In genomic region chr11:104272352-104272751, GRCm38 (mm10) we compare ENCODE assay signal across 10 mouse cellular contexts. TPM values are rescaled to one million over a fixed set of nuclear protein-coding genes. Genes with fewer than 3 reads are reported as not detected.
DNase-seq lines count a peak whose midpoint lies in the region; ATAC-seq and TF ChIP-seq lines count a peak whose summit lies in the region.
"Had no signal": no experiment of that assay in that cellular context is flagged by ENCODE, and none has a peak within 500 bp of the region (broad histone marks: within the 10 kb centered on the region; RNA-seq: fewer than 3 reads in every experiment).

No protein-coding gene starts in this region.

- ATAC-seq in heart, embryonic 11.5 days (replicated peaks; ENCODE audit: insufficient number of reproducible peaks, low FRiP score, low TSS enrichment): no peak
- no peak for ATAC-seq in liver, embryonic 11.5 days (replicated peaks; ENCODE audit: low FRiP score)

- intact Hi-C loops in heart, adult 2 months (cut with DNase I): no loop called here

- H3K9me3 ChIP-seq in heart, embryonic 11.5 days (replicated peaks; ENCODE audit: control insufficient read depth, low read length): no peaks in the 10 kb centered on the region
- H3K9me3 ChIP-seq in liver, embryonic 11.5 days (ENCODE audit: control insufficient read depth, low read length): no peaks in the 10 kb centered on the region
- H3K9me3 ChIP-seq: embryonic facial prominence, embryonic 12.5 days; limb, embryonic 12.5 days had no signal

- peak; percentile 76 to 84 for DNase-seq in heart, adult 2 months
- DNase-seq in adrenal gland, postnatal 36 days: peak; percentile 88 to 89
- DNase-seq in frontal cortex, postnatal 14 days (ENCODE audit: low spot score in 2 of 2): peak; percentile 56 to 76
- peak; percentile 87 for DNase-seq in layer of hippocampus, adult 11-12 months (ENCODE audit: low spot score)
- DNase-seq in right cerebral cortex, postnatal 10 days (ENCODE audit: low spot score in 2 of 2): peak; percentile 89 to 90
- DNase-seq in thymus, postnatal 4 days: no peak
- no peak for DNase-seq in liver, embryonic 11.5 days (ENCODE audit: low spot score)

- peak; percentile 68; the same call in 1 of the 2 replicates for TF ChIP-seq EP300 in heart, adult 2 months (IDR thresholded peaks at IDR 0.05; ENCODE audit: insufficient read depth, low read depth, low read length)

- TF ChIP-seq CTCF in heart, adult 2 months (IDR thresholded peaks at IDR 0.05): no peak

- no peak overlapping the region for H3K4me3 ChIP-seq in heart, adult 2 months
- no peak overlapping the region for H3K4me3 ChIP-seq in heart, embryonic 11.5 days (ENCODE audit: low read depth, low read length)
- H3K4me3 ChIP-seq in liver, embryonic 11.5 days (ENCODE audit: low read depth, low read length): no peak overlapping the region
- H3K4me3 ChIP-seq: embryonic facial prominence, embryonic 12.5 days; limb, embryonic 12.5 days had no signal

- no peak for TF ChIP-seq POLR2A in heart, adult 2 months (IDR thresholded peaks at IDR 0.05; ENCODE audit: insufficient read depth, low read depth, low read length)

- H3K79me2 ChIP-seq in heart, adult 2 months (replicated peaks; ENCODE audit: control insufficient read depth, insufficient read depth, low read length): no peaks in the 10 kb centered on the region

- H3K4me2 ChIP-seq in heart, embryonic 11.5 days: no peak overlapping the region
- no peak overlapping the region for H3K4me2 ChIP-seq in liver, embryonic 11.5 days
- H3K4me2 ChIP-seq: embryonic facial prominence, embryonic 12.5 days; limb, embryonic 12.5 days had no signal

- H3K4me1 ChIP-seq in heart, adult 2 months (ENCODE audit: control insufficient read depth, insufficient read depth, low read length): peaks cover 2% of the 10 kb centered on the region; the same call in 1 of the 2 replicates
- H3K4me1 ChIP-seq in heart, embryonic 11.5 days (ENCODE audit: control insufficient read depth, insufficient read depth, low read length): 0 out of 2 replicates have a peak, but pooled peaks cover 2% of the 10 kb centered on the region
- H3K4me1 ChIP-seq in liver, embryonic 11.5 days (replicated peaks; ENCODE audit: control insufficient read depth, insufficient read depth, low read length): no peaks in the 10 kb centered on the region

- no peaks in the 10 kb centered on the region for H3K27me3 ChIP-seq in heart, adult 2 months (ENCODE audit: control insufficient read depth, insufficient read depth, low read length)
- H3K27me3 ChIP-seq in heart, embryonic 11.5 days (ENCODE audit: control insufficient read depth, insufficient read depth, low read length): no peaks in the 10 kb centered on the region
- H3K27me3 ChIP-seq in liver, embryonic 11.5 days (replicated peaks; ENCODE audit: control insufficient read depth, insufficient read depth, low read length): no peaks in the 10 kb centered on the region
- H3K27me3 ChIP-seq: embryonic facial prominence, embryonic 12.5 days; limb, embryonic 12.5 days had no signal

- H3K9ac ChIP-seq in heart, adult 2 months (ENCODE audit: low read depth, low read length): no peak overlapping the region
- no peak overlapping the region for H3K9ac ChIP-seq in heart, embryonic 11.5 days (ENCODE audit: low read depth, low read length)
- H3K9ac ChIP-seq in liver, embryonic 11.5 days (ENCODE audit: low read depth, low read length): no peak overlapping the region
- H3K9ac ChIP-seq: embryonic facial prominence, embryonic 12.5 days; limb, embryonic 12.5 days had no signal

- H3K27ac ChIP-seq in heart, adult 2 months: peak overlapping the region; percentile 84
- no peak overlapping the region for H3K27ac ChIP-seq in heart, embryonic 11.5 days (ENCODE audit: low read depth, low read length)
- H3K27ac ChIP-seq in liver, embryonic 11.5 days (ENCODE audit: low read depth, low read length): no peak overlapping the region
- H3K27ac ChIP-seq: embryonic facial prominence, embryonic 12.5 days; limb, embryonic 12.5 days had no signal

- WGBS in heart, adult 2 months: 63% methylated on average over 8 of the region's 8 CpGs
- WGBS in heart, embryonic 11.5 days (ENCODE audit: insufficient replicate concordance): 75% methylated on average over 8 of the region's 8 CpGs
- 83% methylated on average over 8 of the region's 8 CpGs for WGBS in liver, embryonic 11.5 days

- H3K36me3 ChIP-seq in heart, adult 2 months (ENCODE audit: control insufficient read depth, insufficient read depth, low read length): no peaks in the 10 kb centered on the region
- H3K36me3 ChIP-seq in heart, embryonic 11.5 days (ENCODE audit: control insufficient read depth, insufficient read depth, low read length): no peaks in the 10 kb centered on the region
- H3K36me3 ChIP-seq in liver, embryonic 11.5 days (ENCODE audit: control insufficient read depth, insufficient read depth, low read length): no peaks in the 10 kb centered on the region
- H3K36me3 ChIP-seq: embryonic facial prominence, embryonic 12.5 days; limb, embryonic 12.5 days had no signal

RNA-seq across cellular contexts. Expression of gene Mapt, which starts 41.2 kb away (rescaled TPM):
- 10 to 100 TPM; 77.9 to 91.6 TPM for total RNA-seq in heart, adult 2 months (2021)
- 30.1 and 40.7 TPM in 2 replicates for polyA plus RNA-seq in heart, adult 2 months (2012; rRNA removed)
- polyA plus RNA-seq in heart, embryonic 11.5 days (2014; fragmentation: Nextera tagmentation; extraction: Ambion mirVana): 0.43 and 0.63 TPM in 2 replicates
- 100 to 1,000 TPM; 104 to 156 TPM for total RNA-seq in adrenal gland, postnatal 36 days (2021)
- polyA plus RNA-seq in liver, embryonic 11.5 days (2014; fragmentation: Nextera tagmentation; extraction: Ambion mirVana): 0.90 and 1.1 TPM in 2 replicates

Comparison
In these comparisons a context has a peak if more than half of its experiments do, and no peak if none do; other contexts are left out.
1. RNA of gene Mapt, which starts 41.2 kb away (polyA plus RNA-seq): 30.1 to 40.7 TPM in heart, adult 2 months; 0.90 to 1.1 TPM in liver, embryonic 11.5 days and 0.43 to 0.63 TPM in heart, embryonic 11.5 days; every median in the first group is over 10 times any median in the second.
2. DNase-seq: peak in heart, adult 2 months (2 of 2), adrenal gland, postnatal 36 days (2 of 2), frontal cortex, postnatal 14 days (2 of 2), layer of hippocampus, adult 11-12 months (single experiment) and right cerebral cortex, postnatal 10 days (2 of 2); none in thymus, postnatal 4 days (single experiment) and liver, embryonic 11.5 days (single experiment).